Mouse (Mus musculus) limb, embryonic 14.5 days (tissue): Measurements from ENCODE around the gene Gskip. TPM values are rescaled to one million over a fixed set of nuclear protein-coding genes. Genes with fewer than 3 reads are reported as not detected.
A peak's percentile ranks its signal among the peaks of the same experiment; 100 is the strongest.

Experiments
- ATAC-seq: fragments of 200-750 bp; cut with Nextera tagmentation; 2 replicates; pipeline ENCODE4 v1.8.0; 2017; ENCODE audit warnings: low read depth, moderate number of reproducible peaks, moderate TSS enrichment; ENCODE audit not compliant: low FRiP score
- DNase-seq: peaks from one replicate; pipeline ENCODE4 v3.0.0-alpha.2; 2015; ENCODE audit warnings: low spot score
- H3K27ac ChIP-seq: fragments of 300-500 bp; sonication (generic); replicated peaks from 2 replicates; pipeline ENCODE4 v1.5.1; 2014; ENCODE audit warnings: low read depth, mild to moderate bottlenecking, low read length, moderate library complexity, mixed read lengths
- H3K27me3 ChIP-seq: fragments of 300-500 bp; sonication (generic); 2 replicates; pipeline ENCODE4 v1.6.1; 2014; ENCODE audit warnings: low read length, mixed read lengths; ENCODE audit not compliant: control insufficient read depth, insufficient read depth
- H3K36me3 ChIP-seq: fragments of 300-500 bp; sonication (generic); 2 replicates; pipeline ENCODE4 v1.6.1; 2014; ENCODE audit warnings: mild to moderate bottlenecking, low read length, moderate library complexity, mixed read lengths; ENCODE audit not compliant: control insufficient read depth, insufficient read depth
- H3K4me1 ChIP-seq: fragments of 300-500 bp; sonication (generic); 2 replicates; pipeline ENCODE4 v1.6.1; 2014; ENCODE audit warnings: antibody characterized with exemption, low read length, mixed read lengths; ENCODE audit not compliant: control insufficient read depth, insufficient read depth
- H3K4me2 ChIP-seq: fragments of 300-500 bp; sonication (generic); replicated peaks from 2 replicates; pipeline ENCODE4 v1.6.1; 2014; ENCODE audit warnings: low read depth, mild to moderate bottlenecking, low read length, moderate library complexity; ENCODE audit not compliant: severe bottlenecking
- H3K4me3 ChIP-seq: fragments of 300-500 bp; sonication (generic); replicated peaks from 2 replicates; pipeline ENCODE4 v1.5.1; 2014; ENCODE audit warnings: low read length
- H3K9ac ChIP-seq: fragments of 300-500 bp; sonication (generic); 2 replicates; pipeline ENCODE4 v1.6.1; 2014; ENCODE audit warnings: mild to moderate bottlenecking, low read depth, low read length, moderate library complexity; ENCODE audit not compliant: severe bottlenecking
- H3K9me3 ChIP-seq: fragments of 300-500 bp; sonication (generic); 2 replicates; pipeline ENCODE4 v1.6.1; 2016; ENCODE audit warnings: low read length; ENCODE audit not compliant: control insufficient read depth
- POLR2A ChIP-seq: fragments of 200-500 bp; IDR thresholded peaks from 2 replicates; pipeline ENCODE4 v1.8.0; 2012; ENCODE audit warnings: inconsistent platforms, mild to moderate bottlenecking, moderate library complexity, borderline replicate concordance; ENCODE audit not compliant: insufficient read depth, insufficient read length; ENCODE audit errors: extremely low read depth
- WGBS: fragments of 180-500 bp; shearing (Covaris S2); extraction: QIAGEN DNeasy Blood & Tissue Kit; methylation state at CpG from one replicate; pipeline ENCODE4 v1.1.7; 2014; 5-methylcytosine and 5-hydroxymethylcytosine counted together
- polyA plus RNA-seq, 2 experiments: library from polyadenylated mRNA; depleted of rRNA in 1 of 2; stranded (reverse) in 1 of 2; unstranded in 1 of 2; fragments of >200 nt; fragmentation: Nextera tagmentation in 1 of 2; extraction: Ambion mirVana in 1 of 2; gene quantifications; 2 replicates each; pipeline versions ENCODE4 v1.2.1 to v1.2.3; 2012 to 2014

The Gskip gene
- polyA plus RNA-seq (2012; rRNA removed) (16.4 and 16.9 TPM in 2 replicates), polyA plus RNA-seq (2014; fragmentation: Nextera tagmentation; extraction: Ambion mirVana) (30.7 TPM in 2 replicates)

DNA sequence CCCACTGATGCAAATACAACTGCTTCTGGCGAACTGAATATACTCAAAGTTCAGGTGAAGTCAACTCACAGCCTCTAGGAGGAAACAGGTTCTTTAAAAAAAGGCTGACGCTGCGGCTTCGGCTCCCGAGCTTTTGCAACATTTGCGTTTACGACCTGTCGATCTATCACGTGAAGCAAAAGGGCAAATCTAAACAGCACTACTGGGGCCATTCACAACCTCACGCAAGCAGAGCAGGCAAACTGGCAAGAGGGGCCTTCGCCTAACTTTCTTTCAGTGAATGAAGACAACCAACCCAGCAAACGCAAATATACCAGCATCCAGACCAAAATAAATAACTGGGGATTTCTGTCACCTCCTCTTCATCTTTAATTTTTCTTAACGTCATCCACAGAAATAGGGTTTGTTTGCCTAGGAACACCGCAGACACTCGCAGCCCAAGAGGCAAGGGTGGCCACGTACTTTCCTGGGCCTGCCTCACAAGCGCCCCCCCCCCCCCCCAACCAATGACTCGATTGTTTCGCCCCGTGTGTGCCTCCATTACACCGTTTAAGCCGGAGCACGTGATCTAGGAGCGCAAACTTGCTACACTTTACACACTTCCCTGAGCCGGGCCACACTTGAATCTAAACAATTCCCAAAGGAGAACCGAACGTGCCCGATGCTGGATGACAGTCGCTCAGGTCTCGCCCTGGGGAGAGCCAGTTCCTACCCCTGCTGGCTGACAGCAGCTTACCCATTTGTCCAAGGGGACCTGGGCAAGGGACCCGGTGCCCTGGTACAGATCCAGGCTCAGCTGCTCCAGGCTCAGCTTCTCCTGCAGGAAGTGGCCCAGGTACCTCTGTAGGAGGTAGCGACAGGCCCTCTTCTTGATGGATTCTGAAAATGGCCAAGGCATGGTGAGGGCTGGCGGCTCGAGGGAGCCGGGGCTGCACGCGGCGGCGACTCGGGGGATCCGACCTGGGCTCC lies at the start of gene Gskip:
TSS of gene Gskip (plus strand) at position 897 of the 969 bp plus-strand sequence.
- Histone ChIP-seq H3K27me3 (no peaks in the 10 kb centered on the region), H3K4me1 (peaks cover 13% of the 10 kb centered on the region), H3K4me2 (peak within 1 kb of the TSS; percentile 79), H3K9me3 (no peaks in the 10 kb centered on the region), H3K36me3 (no peaks in the 10 kb centered on the region), H3K27ac (peak within 1 kb of the TSS; percentile 70), H3K4me3 (peak within 1 kb of the TSS; percentile 94), H3K9ac (peak within 1 kb of the TSS; percentile 82)
- DNase-seq (peak; percentile 30), ATAC-seq (peak; percentile 35)
- 1% methylated on average over 40 of the region's 41 CpGs for WGBS
- no peak for TF ChIP-seq POLR2A

- Histone ChIP-seq H3K4me1 (no peaks in the 10 kb centered on the region), H3K9ac (no peak overlapping the region), H3K9me3 (no peaks in the 10 kb centered on the region), H3K4me3 (no peak overlapping the region), H3K36me3 (peaks cover 88% of the 10 kb centered on the region), H3K27me3 (no peaks in the 10 kb centered on the region), H3K27ac (no peak overlapping the region), H3K4me2 (no peak overlapping the region)
- 89% methylated on average over 9 of the region's 9 CpGs for WGBS
- DNase-seq = no peak
- TF ChIP-seq POLR2A = no peak
- no peak for ATAC-seq
Observed at GRCm38 (mm10) chr12:105636551-105636950, 48.1 kb upstream of the Gskip start.

DNA sequence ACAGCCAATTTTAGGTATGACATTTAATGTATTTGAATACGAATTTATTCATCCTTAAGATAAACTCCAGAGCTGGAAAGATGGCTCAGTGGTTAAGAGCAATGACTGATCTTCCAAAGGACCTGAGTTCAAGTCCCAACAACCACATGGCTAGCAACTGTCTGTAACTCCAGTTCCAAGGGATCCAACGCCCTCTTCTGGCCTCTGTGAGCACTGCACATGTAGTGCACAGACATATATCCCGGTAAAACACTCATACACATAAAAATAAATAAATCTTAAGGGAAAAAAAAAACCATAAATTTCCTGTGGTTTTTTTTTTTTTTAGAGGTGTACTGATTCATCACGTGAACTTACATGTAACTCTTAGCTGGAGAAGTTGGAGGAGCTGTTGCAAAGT lies 47.1 kb upstream of the Gskip start:
- TF ChIP-seq POLR2A = no peak
- ATAC-seq = no peak
- Histone ChIP-seq H3K27me3 (no peaks in the 10 kb centered on the region), H3K27ac (no peak overlapping the region), H3K9me3 (no peaks in the 10 kb centered on the region), H3K9ac (no peak overlapping the region), H3K4me2 (no peak overlapping the region), H3K4me3 (no peak overlapping the region), H3K4me1 (no peaks in the 10 kb centered on the region), H3K36me3 (peaks cover 91% of the 10 kb centered on the region)
- DNase-seq = no peak
- WGBS = 77% methylated on average over 4 of the region's 4 CpGs

DNA sequence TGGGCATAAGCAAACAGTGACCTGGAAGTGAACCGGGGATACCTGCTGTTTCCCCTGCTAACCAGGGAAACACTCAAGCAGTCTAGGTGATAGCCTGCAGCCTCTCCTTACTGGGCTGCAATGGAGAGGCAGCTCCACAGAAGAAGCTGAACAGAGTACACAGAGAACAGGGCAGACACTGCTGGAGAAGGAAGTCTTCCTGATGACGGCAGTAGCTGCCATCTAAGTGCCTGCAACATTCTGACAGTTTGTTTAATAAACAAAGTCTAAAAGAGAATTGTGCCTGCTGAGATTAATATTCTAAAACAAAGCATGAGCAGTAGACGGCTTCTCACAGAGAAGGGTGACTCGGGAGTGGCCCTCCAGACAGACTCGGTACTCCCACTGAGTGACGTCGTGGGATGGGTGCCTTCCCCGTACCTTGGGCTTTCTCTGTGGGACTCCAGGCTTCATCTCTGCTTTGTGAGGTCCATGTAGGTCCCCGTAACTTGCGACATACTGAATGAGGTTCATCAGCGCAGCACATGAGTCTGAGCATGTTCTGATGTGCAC lies 41.8 kb upstream of the Gskip start:
- no peaks in the 10 kb centered on the region for H3K4me1 ChIP-seq
- WGBS = 95% methylated on average over 11 of the region's 11 CpGs
- no peak for ATAC-seq

GRCm38 (mm10) chr12:105655850-105656249 lies 28.8 kb upstream of the Gskip start:
- Histone ChIP-seq H3K9ac (no peak overlapping the region), H3K4me2 (no peak overlapping the region), H3K27me3 (no peaks in the 10 kb centered on the region), H3K27ac (no peak overlapping the region), H3K36me3 (peaks cover 98% of the 10 kb centered on the region), H3K4me3 (no peak overlapping the region), H3K4me1 (no peaks in the 10 kb centered on the region), H3K9me3 (no peaks in the 10 kb centered on the region)
- no peak for ATAC-seq
- no peak for DNase-seq
- TF ChIP-seq POLR2A = no peak
- 95% methylated on average over 7 of the region's 7 CpGs for WGBS

More for the DNA sequence above, 41.8 kb upstream of the Gskip start:
- DNase-seq = no peak
- Histone ChIP-seq H3K36me3 (peaks cover 97% of the 10 kb centered on the region), H3K9ac (no peak overlapping the region), H3K27ac (no peak overlapping the region), H3K4me2 (no peak overlapping the region), H3K9me3 (no peaks in the 10 kb centered on the region), H3K4me3 (no peak overlapping the region), H3K27me3 (no peaks in the 10 kb centered on the region)
- TF ChIP-seq POLR2A = no peak
